Mouse (Mus musculus): ENCODE measurements around the gene Cdc7. TPM values are rescaled to one million over a fixed set of nuclear protein-coding genes. Genes with fewer than 3 reads are reported as not detected.

The Cdc7 gene
- total and polyA plus RNA-seq, 2 experiments from 2014 or later: 24.7 to 25.0 TPM

GRCm38 (mm10) chr5:106985594-106985993 is 21.5 kb downstream of the Cdc7 start:
- Histone ChIP-seq H3K4me1 (ENCODE audit: insufficient read depth, low read length) (no peaks in the 10 kb centered on the region), H3K4me2 (ENCODE audit: low read depth, low read length, poor library complexity, severe bottlenecking) (no peak overlapping the region), H3K27me3 (ENCODE audit: insufficient read depth, low read length) (no peaks in the 10 kb centered on the region), H3K27ac (ENCODE audit: low read depth, low read length) (no peak overlapping the region), H3K9me3 (ENCODE audit: low read length) (no peaks in the 10 kb centered on the region), H3K9ac (replicated peaks; ENCODE audit: low read length, poor library complexity, severe bottlenecking) (no peak overlapping the region), H3K36me3 (ENCODE audit: insufficient read depth, low read length) (peaks cover 14% of the 10 kb centered on the region; the same call in 1 of the 2 replicates), H3K4me3 (ENCODE audit: low read depth, low read length) (no peak overlapping the region)
- no peak for TF ChIP-seq CTCF (IDR thresholded peaks at IDR 0.05)
- DNase-seq (ENCODE audit: low spot score) (no peak), ATAC-seq (ENCODE audit: low FRiP score) (no peak)
- WGBS: 73% methylated on average over 2 of the region's 2 CpGs

- Histone ChIP-seq H3K27ac (ENCODE audit: low read depth, low read length) (no peak overlapping the region), H3K9ac (replicated peaks; ENCODE audit: low read length, poor library complexity, severe bottlenecking) (no peak overlapping the region), H3K9me3 (ENCODE audit: low read length) (no peaks in the 10 kb centered on the region), H3K4me3 (ENCODE audit: low read depth, low read length) (no peak overlapping the region), H3K27me3 (ENCODE audit: insufficient read depth, low read length) (no peaks in the 10 kb centered on the region), H3K4me1 (ENCODE audit: insufficient read depth, low read length) (no peaks in the 10 kb centered on the region), H3K36me3 (ENCODE audit: insufficient read depth, low read length) (peaks cover 4% of the 10 kb centered on the region; the same call in 1 of the 2 replicates), H3K4me2 (ENCODE audit: low read depth, low read length, poor library complexity, severe bottlenecking) (no peak overlapping the region)
- WGBS: 79% methylated on average over 8 of the region's 8 CpGs
- DNase-seq (ENCODE audit: low spot score) (no peak), ATAC-seq (ENCODE audit: low FRiP score) (no peak)
- no peak for TF ChIP-seq CTCF (IDR thresholded peaks at IDR 0.05)
Observed at GRCm38 (mm10) chr5:106989181-106989580, 25.1 kb downstream of the Cdc7 start.

GRCm38 (mm10) chr5:106989786-106990185 is 25.7 kb downstream of the Cdc7 start:
- no peaks in the 10 kb centered on the region for H3K36me3 ChIP-seq (ENCODE audit: insufficient read depth, low read length)
- 78% methylated on average over 12 of the region's 12 CpGs for WGBS
- H3K9ac ChIP-seq (replicated peaks; ENCODE audit: low read length, poor library complexity, severe bottlenecking): no peak overlapping the region
- no peak overlapping the region for H3K4me2 ChIP-seq (ENCODE audit: low read depth, low read length, poor library complexity, severe bottlenecking)
- H3K9me3 ChIP-seq (ENCODE audit: low read length): no peaks in the 10 kb centered on the region
- no peaks in the 10 kb centered on the region for H3K27me3 ChIP-seq (ENCODE audit: insufficient read depth, low read length)
- no peak overlapping the region for H3K27ac ChIP-seq (ENCODE audit: low read depth, low read length)
- no peaks in the 10 kb centered on the region for H3K4me1 ChIP-seq (ENCODE audit: insufficient read depth, low read length)
- H3K4me3 ChIP-seq (ENCODE audit: low read depth, low read length): no peak overlapping the region
- DNase-seq (ENCODE audit: low spot score): no peak
- no peak for TF ChIP-seq CTCF (IDR thresholded peaks at IDR 0.05)
- ATAC-seq (ENCODE audit: low FRiP score): no peak

- DNase-seq (ENCODE audit: low spot score): peak; percentile 73
- H3K36me3 ChIP-seq (ENCODE audit: insufficient read depth, low read length): no peaks in the 10 kb centered on the region
- TF ChIP-seq CTCF (IDR thresholded peaks at IDR 0.05): peak; percentile 90
- WGBS: 46% methylated on average over 14 of the region's 14 CpGs
- H3K4me3 ChIP-seq (ENCODE audit: low read depth, low read length): no peak overlapping the region
- no peaks in the 10 kb centered on the region for H3K9me3 ChIP-seq (ENCODE audit: low read length)
- peak; percentile 62; the same call in 1 of the 2 replicates for ATAC-seq (ENCODE audit: low FRiP score)
- H3K27me3 ChIP-seq (ENCODE audit: insufficient read depth, low read length): no peaks in the 10 kb centered on the region
- H3K4me1 ChIP-seq (ENCODE audit: insufficient read depth, low read length): no peaks in the 10 kb centered on the region
- H3K27ac ChIP-seq (ENCODE audit: low read depth, low read length): no peak overlapping the region
- H3K9ac ChIP-seq (replicated peaks; ENCODE audit: low read length, poor library complexity, severe bottlenecking): no peak overlapping the region
- no peak overlapping the region for H3K4me2 ChIP-seq (ENCODE audit: low read depth, low read length, poor library complexity, severe bottlenecking)
Observed at GRCm38 (mm10) chr5:106990639-106991299, 26.6 kb downstream of the Cdc7 start.

GRCm38 (mm10) chr5:106991300-106991929 is 27.3 kb downstream of the Cdc7 start:
- Histone ChIP-seq H3K4me1 (ENCODE audit: insufficient read depth, low read length) (no peaks in the 10 kb centered on the region), H3K36me3 (ENCODE audit: insufficient read depth, low read length) (no peaks in the 10 kb centered on the region), H3K27me3 (ENCODE audit: insufficient read depth, low read length) (no peaks in the 10 kb centered on the region), H3K9me3 (ENCODE audit: low read length) (no peaks in the 10 kb centered on the region), H3K9ac (replicated peaks; ENCODE audit: low read length, poor library complexity, severe bottlenecking) (no peak overlapping the region), H3K4me2 (ENCODE audit: low read depth, low read length, poor library complexity, severe bottlenecking) (no peak overlapping the region), H3K4me3 (ENCODE audit: low read depth, low read length) (no peak overlapping the region), H3K27ac (ENCODE audit: low read depth, low read length) (no peak overlapping the region)
- ATAC-seq (ENCODE audit: low FRiP score) (no peak), DNase-seq (ENCODE audit: low spot score) (no peak)
- TF ChIP-seq CTCF (IDR thresholded peaks at IDR 0.05): no peak
- WGBS: 74% methylated on average over 8 of the region's 8 CpGs

- no peaks in the 10 kb centered on the region for H3K9me3 ChIP-seq (ENCODE audit: low read length)
- H3K27ac ChIP-seq (ENCODE audit: low read depth, low read length): no peak overlapping the region
- H3K27me3 ChIP-seq (ENCODE audit: insufficient read depth, low read length): no peaks in the 10 kb centered on the region
- no peaks in the 10 kb centered on the region for H3K4me1 ChIP-seq (ENCODE audit: insufficient read depth, low read length)
- ATAC-seq (ENCODE audit: low FRiP score): no peak
- DNase-seq (ENCODE audit: low spot score): no peak
- no peaks in the 10 kb centered on the region for H3K36me3 ChIP-seq (ENCODE audit: insufficient read depth, low read length)
- TF ChIP-seq CTCF (IDR thresholded peaks at IDR 0.05): no peak
- no peak overlapping the region for H3K4me3 ChIP-seq (ENCODE audit: low read depth, low read length)
- 29% methylated on average over 3 of the region's 3 CpGs for WGBS
- H3K9ac ChIP-seq (replicated peaks; ENCODE audit: low read length, poor library complexity, severe bottlenecking): no peak overlapping the region
- no peak overlapping the region for H3K4me2 ChIP-seq (ENCODE audit: low read depth, low read length, poor library complexity, severe bottlenecking)
Observed at GRCm38 (mm10) chr5:106994716-106995115, 30.6 kb downstream of the Cdc7 start.
